In genomic region chr1:54837721-54838485, GRCm38 (mm10) we compare ENCODE assay signal across 12 mouse cellular contexts.
A peak's percentile ranks its signal among the peaks of the same experiment; 100 is the strongest.
DNase-seq lines count a peak whose midpoint lies in the region; ATAC-seq and TF ChIP-seq lines count a peak whose summit lies in the region.
"Had no signal": no experiment of that assay in that cellular context is flagged by ENCODE, and none has a peak within 500 bp of the region (broad histone marks: within the 10 kb centered on the region; RNA-seq: fewer than 3 reads in every experiment).

No protein-coding gene starts in this region.

- H3K27me3 ChIP-seq in forebrain, postnatal 0 days (ENCODE audit: insufficient read depth, low read length): no peaks in the 10 kb centered on the region
- H3K27me3 ChIP-seq in forebrain, embryonic 15.5 days: no peaks in the 10 kb centered on the region
- no peaks in the 10 kb centered on the region for H3K27me3 ChIP-seq in hindbrain, embryonic 16.5 days (replicated peaks; ENCODE audit: control insufficient read depth, insufficient read depth, low read length)
- H3K27me3 ChIP-seq: neural tube, embryonic 13.5 days had no signal

- 71% methylated on average over 17 of the region's 17 CpGs for WGBS in forebrain, postnatal 0 days
- 77% methylated on average over 17 of the region's 17 CpGs for WGBS in forebrain, embryonic 15.5 days
- WGBS in hindbrain, embryonic 16.5 days: 88% methylated on average over 17 of the region's 17 CpGs

- no peak overlapping the region for H3K27ac ChIP-seq in forebrain, postnatal 0 days (ENCODE audit: low read depth, low read length)
- no peak overlapping the region for H3K27ac ChIP-seq in forebrain, embryonic 15.5 days (replicated peaks)
- no peak overlapping the region for H3K27ac ChIP-seq in hindbrain, embryonic 16.5 days (ENCODE audit: low read depth, low read length)
- H3K27ac ChIP-seq: kidney, postnatal 0 days; neural tube, embryonic 13.5 days had no signal

- no peak overlapping the region for H3K4me2 ChIP-seq in forebrain, postnatal 0 days (ENCODE audit: low read depth)
- no peak overlapping the region for H3K4me2 ChIP-seq in forebrain, embryonic 15.5 days (replicated peaks)
- no peak overlapping the region for H3K4me2 ChIP-seq in hindbrain, embryonic 16.5 days (ENCODE audit: low read length)
- H3K4me2 ChIP-seq: lung, embryonic 14.5 days; neural tube, embryonic 13.5 days had no signal

- no peak overlapping the region for H3K4me3 ChIP-seq in forebrain, postnatal 0 days (ENCODE audit: low read depth, low read length)
- no peak overlapping the region for H3K4me3 ChIP-seq in forebrain, embryonic 15.5 days
- H3K4me3 ChIP-seq in hindbrain, embryonic 16.5 days (ENCODE audit: low read length): no peak overlapping the region
- H3K4me3 ChIP-seq: neural tube, embryonic 13.5 days had no signal

- no peaks in the 10 kb centered on the region for H3K9me3 ChIP-seq in forebrain, postnatal 0 days (ENCODE audit: low read length)
- no peaks in the 10 kb centered on the region for H3K9me3 ChIP-seq in forebrain, embryonic 15.5 days
- no peaks in the 10 kb centered on the region for H3K9me3 ChIP-seq in hindbrain, embryonic 16.5 days (ENCODE audit: control insufficient read depth, low read length)
- H3K9me3 ChIP-seq: neural tube, embryonic 13.5 days had no signal

- peak; percentile 40 for DNase-seq in forebrain, postnatal 0 days
- peak; percentile 87 for DNase-seq in 416B (ENCODE audit: low read depth)
- DNase-seq in gonadal fat pad, adult 2 months (ENCODE audit: low read depth): peak; percentile 65
- DNase-seq in lung, postnatal 10 days: peak; percentile 55
- no peak for DNase-seq in cerebellum, postnatal 36 days
- DNase-seq in cerebellum, adult 8-10 months: no peak
- DNase-seq: lung, embryonic 14.5 days had no signal

- peaks cover 3% of the 10 kb centered on the region; the same call in 1 of the 2 replicates for H3K4me1 ChIP-seq in forebrain, postnatal 0 days (ENCODE audit: insufficient read depth)
- H3K4me1 ChIP-seq in forebrain, embryonic 15.5 days: peaks cover 5% of the 10 kb centered on the region; the same call in 1 of the 2 replicates
- H3K4me1 ChIP-seq in hindbrain, embryonic 16.5 days (ENCODE audit: control insufficient read depth, insufficient read depth, low read depth, low read length): no peaks in the 10 kb centered on the region

- no peak overlapping the region for H3K9ac ChIP-seq in forebrain, postnatal 0 days
- H3K9ac ChIP-seq in forebrain, embryonic 15.5 days (replicated peaks): no peak overlapping the region
- no peak overlapping the region for H3K9ac ChIP-seq in hindbrain, embryonic 16.5 days (ENCODE audit: low read depth, low read length)
- H3K9ac ChIP-seq: lung, embryonic 14.5 days; neural tube, embryonic 13.5 days had no signal

- TF ChIP-seq CTCF in forebrain, postnatal 0 days (IDR thresholded peaks at IDR 0.05; ENCODE audit: low read depth): no peak

- H3K36me3 ChIP-seq in forebrain, postnatal 0 days (ENCODE audit: insufficient read depth): no peaks in the 10 kb centered on the region
- no peaks in the 10 kb centered on the region for H3K36me3 ChIP-seq in forebrain, embryonic 15.5 days
- H3K36me3 ChIP-seq in hindbrain, embryonic 16.5 days (ENCODE audit: control insufficient read depth, insufficient read depth, low read length): no peaks in the 10 kb centered on the region
- H3K36me3 ChIP-seq: neural tube, embryonic 13.5 days had no signal

- peak; percentile 36; the same call in 1 of the 2 replicates for ATAC-seq in forebrain, postnatal 0 days
- ATAC-seq in forebrain, embryonic 15.5 days (replicated peaks): no peak
- ATAC-seq in hindbrain, embryonic 16.5 days: no peak
- ATAC-seq: CD4-positive, CD25-positive, alpha-beta regulatory T cell, adult 4 months had no signal

Comparison
In these comparisons a context has a peak if more than half of its experiments do, and no peak if none do; other contexts are left out.
1. DNase-seq: peak in forebrain, postnatal 0 days (single experiment), 416B (single experiment), gonadal fat pad, adult 2 months (single experiment) and lung, postnatal 10 days (single experiment); none in cerebellum, postnatal 36 days (0 of 2) and cerebellum, adult 8-10 months (single experiment).